In the genomic region with DNA sequence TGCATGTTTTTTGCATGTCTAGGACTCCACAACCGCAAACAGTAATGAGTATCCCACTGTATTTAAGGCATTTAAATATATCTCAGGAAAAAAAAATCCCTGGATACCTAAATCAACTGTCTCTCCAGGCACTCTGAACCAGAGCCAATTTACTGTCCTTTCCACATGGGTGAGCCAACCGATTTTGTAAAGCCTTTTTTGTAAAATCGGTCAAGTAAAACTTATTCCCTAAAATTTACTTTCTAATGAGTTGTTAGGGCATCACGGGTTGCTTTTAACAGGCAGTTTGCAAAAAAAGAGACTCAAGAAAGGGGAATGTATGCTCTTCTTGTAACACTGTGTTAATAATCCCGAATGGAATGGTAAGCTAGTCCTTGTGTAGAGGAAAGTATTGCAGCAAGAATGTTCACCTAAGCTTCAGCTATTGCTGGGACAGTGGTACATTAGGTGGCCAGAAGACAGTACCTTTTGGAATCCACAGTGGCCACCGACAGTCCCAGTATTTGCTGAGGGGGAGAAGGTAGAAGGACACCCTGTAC, we compare ENCODE assay signal across 20 mouse cellular contexts.
DNase-seq lines count a peak whose midpoint lies in the region; ATAC-seq and TF ChIP-seq lines count a peak whose summit lies in the region.
"Had no signal": no experiment of that assay in that cellular context is flagged by ENCODE, and none has a peak within 500 bp of the region (broad histone marks: within the 10 kb centered on the region; RNA-seq: fewer than 3 reads in every experiment).

No protein-coding gene starts in this region.

- no peak for TF ChIP-seq CTCF in kidney, adult 2 months (conservative IDR thresholded peaks at IDR 0.05; ENCODE audit: insufficient read depth, insufficient read length, low read depth, low read length)
- TF ChIP-seq CTCF in intestine, postnatal 0 days (IDR thresholded peaks at IDR 0.05; ENCODE audit: low read depth), result no peak

- H3K27me3 ChIP-seq in kidney, adult 2 months (replicated peaks; ENCODE audit: control insufficient read depth, insufficient read depth, low read length), result no peaks in the 10 kb centered on the region
- H3K27me3 ChIP-seq in midbrain, embryonic 12.5 days, result no peaks in the 10 kb centered on the region
- no peaks in the 10 kb centered on the region for H3K27me3 ChIP-seq in midbrain, embryonic 16.5 days (ENCODE audit: control insufficient read depth, insufficient read depth, low read depth, low read length)
- no peaks in the 10 kb centered on the region for H3K27me3 ChIP-seq in intestine, postnatal 0 days (replicated peaks; ENCODE audit: control insufficient read depth, insufficient read depth, low read length)
- H3K27me3 ChIP-seq: heart, embryonic 12.5 days; limb, embryonic 13.5 days; liver, embryonic 13.5 days; lung, embryonic 15.5 days; neural tube, embryonic 12.5 days had no signal

- H3K4me2 ChIP-seq in midbrain, embryonic 12.5 days (replicated peaks), result no peak overlapping the region
- no peak overlapping the region for H3K4me2 ChIP-seq in midbrain, embryonic 16.5 days (ENCODE audit: low read length)
- H3K4me2 ChIP-seq in intestine, postnatal 0 days (replicated peaks; ENCODE audit: low read depth), result no peak overlapping the region
- H3K4me2 ChIP-seq: heart, embryonic 12.5 days; limb, embryonic 13.5 days; liver, embryonic 13.5 days; lung, embryonic 15.5 days; neural tube, embryonic 12.5 days had no signal

- no peak for TF ChIP-seq POLR2A in kidney, adult 2 months (IDR thresholded peaks at IDR 0.05; ENCODE audit: low read depth, low read length)

- no peak overlapping the region for H3K9ac ChIP-seq in midbrain, embryonic 12.5 days (replicated peaks)
- no peak overlapping the region for H3K9ac ChIP-seq in midbrain, embryonic 16.5 days (ENCODE audit: low read depth, low read length)
- H3K9ac ChIP-seq in intestine, postnatal 0 days (ENCODE audit: low read depth, low read length), result no peak overlapping the region
- H3K9ac ChIP-seq: heart, embryonic 12.5 days; limb, embryonic 13.5 days; liver, embryonic 13.5 days; lung, embryonic 15.5 days; neural tube, embryonic 12.5 days had no signal

- peak; percentile 15 to 56 for DNase-seq in cerebellum, postnatal 14 days
- DNase-seq in cerebellum, postnatal 4 days (ENCODE audit: low spot score in 2 of 2), result no peak
- peak; percentile 43 for DNase-seq in kidney, adult 2 months
- no peak for DNase-seq in kidney, adult 11 months
- DNase-seq in retina, embryonic 14.5 days (ENCODE audit: low spot score), result peak; percentile 15
- DNase-seq: gastrocnemius, postnatal 10 days; heart, adult 11 months; heart, postnatal 14 days; kidney, postnatal 4 days; liver, embryonic 13.5 days; lung, postnatal 4 days; thymus, postnatal 14 days had no signal

- H3K4me1 ChIP-seq in kidney, adult 2 months (ENCODE audit: control insufficient read depth, insufficient read depth, low read length), result no peaks in the 10 kb centered on the region
- H3K4me1 ChIP-seq in midbrain, embryonic 12.5 days, result peaks cover 3% of the 10 kb centered on the region; the same call in 1 of the 2 replicates
- no peaks in the 10 kb centered on the region for H3K4me1 ChIP-seq in midbrain, embryonic 16.5 days (ENCODE audit: control insufficient read depth, insufficient read depth, low read length)
- no peaks in the 10 kb centered on the region for H3K4me1 ChIP-seq in intestine, postnatal 0 days (replicated peaks; ENCODE audit: control insufficient read depth, insufficient read depth, low read length)
- H3K4me1 ChIP-seq: heart, embryonic 12.5 days; liver, embryonic 13.5 days; lung, embryonic 15.5 days; neural tube, embryonic 12.5 days had no signal

- no peaks in the 10 kb centered on the region for H3K36me3 ChIP-seq in kidney, adult 2 months (ENCODE audit: control insufficient read depth, insufficient read depth, low read length)
- no peaks in the 10 kb centered on the region for H3K36me3 ChIP-seq in midbrain, embryonic 12.5 days
- no peaks in the 10 kb centered on the region for H3K36me3 ChIP-seq in midbrain, embryonic 16.5 days (ENCODE audit: control insufficient read depth, insufficient read depth, low read length)
- H3K36me3 ChIP-seq in intestine, postnatal 0 days (ENCODE audit: control insufficient read depth, insufficient read depth), result no peaks in the 10 kb centered on the region
- H3K36me3 ChIP-seq: G1E; heart, embryonic 12.5 days; limb, embryonic 13.5 days; liver, embryonic 13.5 days; lung, embryonic 15.5 days; neural tube, embryonic 12.5 days had no signal

- WGBS in kidney, adult 2 months, result 31% methylated on average over 6 of the region's 6 CpGs
- 71% methylated on average over 6 of the region's 6 CpGs for WGBS in midbrain, embryonic 12.5 days
- 54% methylated on average over 6 of the region's 6 CpGs for WGBS in midbrain, embryonic 16.5 days
- WGBS in intestine, postnatal 0 days, result 81% methylated on average over 6 of the region's 6 CpGs

- ATAC-seq in midbrain, embryonic 12.5 days (ENCODE audit: low FRiP score, low read depth), result peak; percentile 27; the same call in 1 of the 2 replicates
- no peak for ATAC-seq in midbrain, embryonic 16.5 days
- no peak for ATAC-seq in intestine, postnatal 0 days

- no peak overlapping the region for H3K4me3 ChIP-seq in kidney, adult 2 months (ENCODE audit: insufficient read depth, low read depth, low read length)
- no peak overlapping the region for H3K4me3 ChIP-seq in midbrain, embryonic 12.5 days
- H3K4me3 ChIP-seq in midbrain, embryonic 16.5 days (ENCODE audit: low read depth, low read length), result no peak overlapping the region
- H3K4me3 ChIP-seq in intestine, postnatal 0 days (ENCODE audit: low read depth, low read length), result no peak overlapping the region
- H3K4me3 ChIP-seq: heart, embryonic 12.5 days; limb, embryonic 13.5 days; liver, embryonic 13.5 days; lung, embryonic 15.5 days; neural tube, embryonic 12.5 days had no signal

- no peaks in the 10 kb centered on the region for H3K9me3 ChIP-seq in midbrain, embryonic 12.5 days
- no peaks in the 10 kb centered on the region for H3K9me3 ChIP-seq in midbrain, embryonic 16.5 days (replicated peaks; ENCODE audit: control insufficient read depth, low read length, poor library complexity, severe bottlenecking)
- H3K9me3 ChIP-seq in intestine, postnatal 0 days (ENCODE audit: control insufficient read depth), result no peaks in the 10 kb centered on the region
- H3K9me3 ChIP-seq: heart, embryonic 12.5 days; limb, embryonic 13.5 days; liver, embryonic 13.5 days; lung, embryonic 15.5 days; neural tube, embryonic 12.5 days had no signal

- no peak overlapping the region for H3K27ac ChIP-seq in kidney, adult 2 months (ENCODE audit: insufficient read depth, low read depth, low read length)
- H3K27ac ChIP-seq in midbrain, embryonic 12.5 days (replicated peaks), result no peak overlapping the region
- H3K27ac ChIP-seq in midbrain, embryonic 16.5 days (ENCODE audit: low read length), result no peak overlapping the region
- no peak overlapping the region for H3K27ac ChIP-seq in intestine, postnatal 0 days (ENCODE audit: low read depth, low read length)
- H3K27ac ChIP-seq: limb, embryonic 13.5 days; liver, embryonic 13.5 days; lung, embryonic 15.5 days; neural tube, embryonic 12.5 days had no signal

Comparison
In these comparisons a context has a peak if more than half of its experiments do, and no peak if none do; other contexts are left out.
1. DNase-seq: peak in cerebellum, postnatal 14 days (2 of 2), kidney, adult 2 months (single experiment) and retina, embryonic 14.5 days (single experiment); none in cerebellum, postnatal 4 days (0 of 2) and kidney, adult 11 months (single experiment).